Mouse (Mus musculus): ENCODE measurements around the gene Cdk14.

Cdk14 gene

GRCm38 (mm10) chr5:4851934-4852710 is 568.0 kb downstream of the Cdk14 start:
- ChIA-PET POLR2A (no interaction called here), CTCF (interaction anchor here in 1 of 4 experiments (0.7 kb wide), 1 partner anchor 53 kb away, joined by 4 read pairs; no protein-coding TSS in a partner anchor)

GRCm38 (mm10) chr5:4851245-4851933 is 568.7 kb downstream of the Cdk14 start:
- POLR2A ChIA-PET: no interaction called here
- CTCF ChIA-PET: no interaction called here

- POLR2A ChIA-PET: no interaction called here
Observed at GRCm38 (mm10) chr5:4834819-4835480, 585.2 kb downstream of the Cdk14 start.

GRCm38 (mm10) chr5:4833940-4834339 is 586.2 kb downstream of the Cdk14 start:
- CTCF ChIA-PET: no interaction called here

More at GRCm38 (mm10) chr5:4834819-4835480, 585.2 kb downstream of the Cdk14 start:
- CTCF ChIA-PET: no interaction called here

GRCm38 (mm10) chr5:4826886-4827285 is 593.2 kb downstream of the Cdk14 start:
- CTCF ChIA-PET: no interaction called here
- POLR2A ChIA-PET: no interaction called here

More at GRCm38 (mm10) chr5:4833940-4834339, 586.2 kb downstream of the Cdk14 start:
- POLR2A ChIA-PET: no interaction called here

GRCm38 (mm10) chr5:4825951-4826350 is 594.2 kb downstream of the Cdk14 start:
- ChIA-PET CTCF (no interaction called here), POLR2A (no interaction called here)

GRCm38 (mm10) chr5:4825076-4825475 is 595.0 kb downstream of the Cdk14 start:
- ChIA-PET POLR2A (no interaction called here), CTCF (no interaction called here)

GRCm38 (mm10) chr5:4824171-4824570 is 595.9 kb downstream of the Cdk14 start:
- POLR2A ChIA-PET: no interaction called here
- CTCF ChIA-PET: no interaction called here

GRCm38 (mm10) chr5:4822041-4822440 is 598.1 kb downstream of the Cdk14 start:
- ChIA-PET CTCF (no interaction called here), POLR2A (no interaction called here)

- ChIA-PET POLR2A (no interaction called here), CTCF (no interaction called here)
Observed at GRCm38 (mm10) chr5:4821368-4821771, 598.7 kb downstream of the Cdk14 start.

GRCm38 (mm10) chr5:4816981-4817380 is 603.1 kb downstream of the Cdk14 start:
- CTCF ChIA-PET: no interaction called here
- POLR2A ChIA-PET: interaction anchor here in 1 of 4 experiments (0.7 kb wide), 1 partner anchor 248 kb away, joined by 3 read pairs; no protein-coding TSS in a partner anchor

- POLR2A ChIA-PET: no interaction called here
- CTCF ChIA-PET: no interaction called here
Observed at GRCm38 (mm10) chr5:4814465-4815204, 605.5 kb downstream of the Cdk14 start.

- POLR2A ChIA-PET: no interaction called here
- CTCF ChIA-PET: no interaction called here
Observed at GRCm38 (mm10) chr5:4813357-4813756, 606.8 kb downstream of the Cdk14 start.

- CTCF ChIA-PET: no interaction called here
Observed at GRCm38 (mm10) chr5:4812036-4812729, 607.9 kb downstream of the Cdk14 start.

GRCm38 (mm10) chr5:4805228-4805627 is 614.9 kb downstream of the Cdk14 start:
- CTCF ChIA-PET: no interaction called here

More at GRCm38 (mm10) chr5:4812036-4812729, 607.9 kb downstream of the Cdk14 start:
- POLR2A ChIA-PET: no interaction called here

GRCm38 (mm10) chr5:4803708-4804107 is 616.4 kb downstream of the Cdk14 start:
- ChIA-PET POLR2A (no interaction called here), CTCF (no interaction called here)

More at GRCm38 (mm10) chr5:4805228-4805627, 614.9 kb downstream of the Cdk14 start:
- POLR2A ChIA-PET: no interaction called here

GRCm38 (mm10) chr5:4801971-4802370 is 618.1 kb downstream of the Cdk14 start:
- ChIA-PET CTCF (no interaction called here), POLR2A (no interaction called here)

GRCm38 (mm10) chr5:4801096-4801850 is 618.8 kb downstream of the Cdk14 start:
- CTCF ChIA-PET: interaction anchor here in 1 of 4 experiments (0.6 kb wide), 1 partner anchor 562 kb away, joined by 4 read pairs; no protein-coding TSS in a partner anchor
- POLR2A ChIA-PET: no interaction called here

- POLR2A ChIA-PET: no interaction called here
Observed at GRCm38 (mm10) chr5:4791219-4791618, 628.9 kb downstream of the Cdk14 start.

More at GRCm38 (mm10) chr5:4791219-4791618, 628.9 kb downstream of the Cdk14 start:
- CTCF ChIA-PET: no interaction called here
